Mouse (Mus musculus) megakaryocyte-erythroid progenitor cell, adult 5 weeks (primary cell): ENCODE measurements around the gene Zfp128. TPM values are rescaled to one million over a fixed set of nuclear protein-coding genes. Genes with fewer than 3 reads are reported as not detected.

Experiments
- polyA plus RNA-seq: library from polyadenylated mRNA; stranded (reverse); fragments of >175 nt; gene quantifications from 2 replicates; pipeline ENCODE4 v1.2.3, GENCODE M21; 2012

Zfp128 gene
- polyA plus RNA-seq, result 0.24 and 0.38 TPM in 2 replicates

DNA sequence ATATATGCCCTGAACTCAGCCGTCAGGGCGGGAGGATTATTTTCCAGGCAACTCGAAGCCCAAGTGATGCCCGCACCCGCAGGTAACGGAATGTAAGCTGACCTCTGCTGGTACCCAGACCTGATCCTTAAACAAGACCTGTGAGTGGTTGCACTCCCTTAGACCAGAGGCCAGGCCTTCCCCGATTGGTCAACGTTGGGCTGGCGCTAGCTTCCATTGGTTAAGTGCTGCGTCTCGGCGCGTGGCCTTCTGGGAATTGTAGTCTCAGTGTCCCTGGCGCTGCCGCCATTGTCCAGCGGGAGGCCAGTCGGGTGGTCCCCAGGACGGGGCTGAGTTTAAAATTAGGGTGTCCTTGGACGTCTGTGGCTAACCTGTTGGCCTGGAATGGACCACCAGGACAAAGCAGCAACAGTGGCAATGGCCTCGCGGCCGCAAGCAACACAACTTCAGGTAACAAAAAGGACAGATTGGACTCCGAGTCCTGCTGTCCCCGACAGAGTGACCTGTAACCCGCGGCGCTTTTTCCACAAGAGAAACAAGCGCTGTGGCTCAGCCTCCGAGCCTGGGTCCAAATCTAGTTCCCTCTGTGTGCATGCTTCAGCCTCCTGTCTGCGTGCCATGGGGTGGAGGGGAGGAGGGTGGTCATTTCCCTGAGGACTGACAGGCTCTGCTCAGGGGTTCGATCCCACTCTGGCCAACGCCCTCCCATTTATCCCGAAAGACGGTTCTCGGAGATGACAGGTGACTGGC is at the start of gene Zfp128:
Zfp128 (plus strand) TSS at position 267 of the 750 bp plus-strand sequence.

DNA sequence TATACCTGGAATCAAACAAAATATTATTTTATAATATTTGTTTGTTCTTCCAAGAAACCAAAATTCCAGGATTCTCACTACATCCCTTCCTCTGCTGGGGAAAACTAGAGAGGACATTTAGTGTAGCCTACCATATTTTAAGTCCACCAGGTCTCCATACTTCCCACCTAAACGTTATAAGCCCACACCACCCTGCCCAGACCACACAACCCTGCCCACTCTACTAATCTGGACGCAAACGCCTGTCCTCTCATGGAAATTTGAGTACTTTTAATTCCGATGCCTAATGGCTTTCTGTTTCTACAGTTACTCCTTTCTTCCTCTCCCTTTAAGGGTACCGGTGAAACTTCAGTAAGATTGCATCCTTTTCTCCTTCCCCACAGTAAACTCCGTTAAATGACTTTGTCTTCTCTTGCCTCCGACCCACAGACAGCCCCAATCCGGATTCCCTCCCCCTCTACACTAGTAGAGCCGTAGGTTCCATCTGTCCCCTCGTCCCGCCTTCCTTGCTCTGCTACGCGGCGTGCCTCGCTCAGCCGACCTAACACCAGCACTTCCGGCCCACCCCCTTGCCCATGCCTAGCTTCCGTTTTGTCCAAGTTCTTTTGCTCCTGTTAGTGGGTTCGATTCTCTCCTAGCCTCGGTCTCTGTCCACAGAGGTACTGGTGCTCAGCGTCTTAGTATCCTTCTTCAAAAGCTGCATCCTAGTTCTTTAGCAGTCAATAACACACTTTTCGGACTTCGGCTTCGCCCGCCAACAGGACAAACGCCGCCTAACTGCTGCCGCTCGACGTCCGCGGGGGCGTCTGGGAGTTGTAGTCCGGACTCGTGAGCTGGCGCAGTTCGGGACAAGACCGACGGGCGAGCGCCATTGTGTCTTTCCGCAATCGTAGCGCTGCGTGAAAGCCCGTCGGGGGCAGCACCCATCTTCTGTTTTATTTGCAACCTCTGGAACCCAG is 46.5 kb upstream of the Zfp128 start, which contains the start of gene Zfp110:
Zfp110 (plus strand) TSS at position 600 of the 959 bp plus-strand sequence.

DNA sequence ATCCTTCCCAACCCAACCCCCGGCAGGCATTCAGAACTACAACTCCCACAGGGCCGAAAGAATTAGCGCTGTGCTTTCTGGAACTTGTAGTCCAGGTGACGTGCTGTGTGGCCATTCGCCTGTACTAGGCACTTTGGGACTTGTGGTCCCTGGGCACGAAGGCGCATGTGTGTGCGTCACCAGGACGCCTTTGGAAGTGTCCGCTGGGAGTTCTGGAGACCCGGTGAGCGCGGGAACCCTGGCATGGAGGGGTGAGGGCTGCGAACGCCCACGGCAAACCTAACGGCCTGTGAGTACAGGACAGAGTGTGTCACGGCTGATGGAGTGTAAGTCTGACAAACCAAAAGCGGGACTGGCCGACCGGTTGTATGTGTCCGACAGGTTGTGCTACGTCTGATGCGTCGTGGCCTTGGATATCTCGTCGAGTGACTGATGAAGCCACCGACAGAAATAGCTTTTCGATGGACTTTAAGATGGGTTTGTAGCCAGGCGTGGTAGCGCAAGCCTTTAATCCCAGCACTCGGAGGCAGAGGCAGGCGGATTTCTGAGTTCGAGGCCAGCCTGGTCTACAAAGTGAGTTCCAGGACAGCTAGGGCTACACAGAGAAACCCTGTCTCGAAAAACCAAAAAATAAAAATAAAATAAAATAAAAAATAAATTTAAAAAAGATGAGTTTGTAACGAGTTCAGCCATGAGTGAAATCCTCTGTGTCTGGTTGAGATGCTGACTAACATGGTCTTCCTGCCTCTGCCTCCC is 16.9 kb downstream of the Zfp128 start, which contains the start of gene Zscan22:
Zscan22 (plus strand) TSS at position 161 of the 756 bp plus-strand sequence.

DNA sequence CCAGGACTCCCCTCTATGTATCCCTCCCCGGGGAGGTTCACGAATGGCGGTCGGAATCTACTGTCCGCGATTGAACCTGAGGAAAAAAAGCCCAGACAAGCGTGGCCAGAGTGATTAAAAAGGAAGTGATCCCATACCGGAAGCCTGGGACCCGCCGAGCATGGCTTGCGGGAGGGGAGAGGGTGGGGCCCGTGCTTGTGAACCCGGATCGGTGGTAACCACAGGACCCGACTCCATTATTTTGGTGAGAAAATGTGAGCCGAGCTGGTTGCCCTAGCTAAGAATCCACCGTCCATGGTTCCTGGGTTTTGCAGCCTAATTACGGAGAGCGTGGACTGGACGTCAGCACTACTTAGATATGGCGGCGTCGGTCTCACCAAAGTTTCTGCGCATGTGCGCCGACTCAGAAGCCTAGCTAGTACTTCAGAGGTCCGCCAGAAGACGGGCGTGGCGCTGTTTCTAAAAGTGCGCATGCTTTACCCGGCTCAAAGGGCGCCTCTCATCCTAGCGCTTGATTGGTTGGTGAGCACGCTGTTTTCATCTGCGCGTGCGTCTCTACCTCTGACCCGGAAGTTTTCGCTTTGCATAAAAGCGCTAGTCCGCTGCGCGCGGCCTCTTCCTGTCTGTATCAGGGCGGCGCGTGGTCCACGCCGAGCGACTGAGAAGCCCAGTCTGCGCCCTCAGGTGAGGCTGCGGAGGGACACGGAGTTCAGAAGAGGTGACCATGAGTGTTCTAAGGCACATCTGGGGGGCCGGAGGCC is 40.9 kb downstream of the Zfp128 start, which contains the start of gene Rps5:
Rps5 (plus strand) TSS at position 586 of the 761 bp plus-strand sequence.

DNA sequence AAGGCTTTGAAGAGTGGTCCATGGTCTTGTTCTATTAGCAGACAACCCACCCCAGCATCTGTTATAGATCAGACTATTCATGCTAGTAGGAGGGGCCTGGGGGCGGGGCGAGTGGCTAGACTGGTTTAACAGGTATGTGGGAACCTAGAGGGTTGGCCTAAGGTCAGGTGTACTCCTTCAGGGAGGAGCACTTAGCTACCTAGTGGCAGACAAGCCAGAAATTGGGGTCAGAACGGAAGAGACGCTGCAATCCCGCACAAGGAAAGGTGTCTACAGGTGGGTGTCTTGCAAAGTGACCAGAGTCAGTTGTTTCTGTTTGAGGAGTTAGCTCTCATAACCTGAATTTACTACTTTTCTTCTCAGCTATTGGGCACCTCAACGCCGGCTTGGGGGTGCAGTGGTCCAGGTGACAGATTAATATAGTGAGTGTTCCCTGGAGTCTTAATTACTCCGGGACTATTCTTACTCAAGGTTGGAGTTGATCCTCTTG is 46.3 kb downstream of the Zfp128 start, which contains the start of gene Rnf225:
Rnf225 (plus strand) TSS at position 226 of the 490 bp plus-strand sequence.

Other genes with a start within 250 kb of the Zfp128 start
- not detected in 2 replicates for gene Vmn2r54, start 240.9 kb upstream of the Zfp128 start, polyA plus RNA-seq
- 0.03 TPM in 1 of 2 replicates, not detected in the other for gene Vmn2r55, start 196.2 kb upstream of the Zfp128 start, polyA plus RNA-seq
- 0.01 TPM in 1 of 2 replicates, not detected in the other for gene Vmn2r56, start 146.2 kb upstream of the Zfp128 start, polyA plus RNA-seq
- 2.8 and 5.4 TPM in 2 replicates for gene Zscan18, start 77.5 kb upstream of the Zfp128 start, polyA plus RNA-seq
- 0.15 and 0.24 TPM in 2 replicates for gene Zfp329, start 62.3 kb upstream of the Zfp128 start, polyA plus RNA-seq
- gene Zfp110, start 46.4 kb upstream of the Zfp128 start, polyA plus RNA-seq, result 1.4 and 2.0 TPM in 2 replicates
- 2.4 and 3.0 TPM in 2 replicates for gene Zscan22, start 16.6 kb downstream of the Zfp128 start, polyA plus RNA-seq
- gene Rps5, start 41.1 kb downstream of the Zfp128 start, polyA plus RNA-seq, result 3,057 and 3,219 TPM in 2 replicates
- 2.0 and 2.5 TPM in 2 replicates for gene Rnf225, start 46.2 kb downstream of the Zfp128 start, polyA plus RNA-seq
- gene Zfp324, start 84.7 kb downstream of the Zfp128 start, polyA plus RNA-seq, result 3.0 and 3.8 TPM in 2 replicates
- gene Zfp446, start 96.7 kb downstream of the Zfp128 start, polyA plus RNA-seq, result 4.6 and 4.9 TPM in 2 replicates
- gene Slc27a5, start 117.0 kb downstream of the Zfp128 start, polyA plus RNA-seq, result not detected in 2 replicates
- gene Trim28, start 117.9 kb downstream of the Zfp128 start, polyA plus RNA-seq, result 371 and 417 TPM in 2 replicates
- gene Zbtb45, start 128.9 kb downstream of the Zfp128 start, polyA plus RNA-seq, result 75.2 and 96.9 TPM in 2 replicates
- 222 and 231 TPM in 2 replicates for gene Chmp2a, start 153.6 kb downstream of the Zfp128 start, polyA plus RNA-seq
- 259 and 281 TPM in 2 replicates for gene Ube2m, start 157.1 kb downstream of the Zfp128 start, polyA plus RNA-seq
- gene Mzf1, start 173.6 kb downstream of the Zfp128 start, polyA plus RNA-seq, result 1.3 and 1.6 TPM in 2 replicates
- 0.01 TPM in 1 of 2 replicates, not detected in the other for gene Vmn1r85, start 214.0 kb downstream of the Zfp128 start, polyA plus RNA-seq
- gene Vmn1r86, start 238.7 kb downstream of the Zfp128 start, polyA plus RNA-seq, result not detected in 2 replicates